Comparison of ENCODE assay signal across 8 mouse cellular contexts in the genomic region with DNA sequence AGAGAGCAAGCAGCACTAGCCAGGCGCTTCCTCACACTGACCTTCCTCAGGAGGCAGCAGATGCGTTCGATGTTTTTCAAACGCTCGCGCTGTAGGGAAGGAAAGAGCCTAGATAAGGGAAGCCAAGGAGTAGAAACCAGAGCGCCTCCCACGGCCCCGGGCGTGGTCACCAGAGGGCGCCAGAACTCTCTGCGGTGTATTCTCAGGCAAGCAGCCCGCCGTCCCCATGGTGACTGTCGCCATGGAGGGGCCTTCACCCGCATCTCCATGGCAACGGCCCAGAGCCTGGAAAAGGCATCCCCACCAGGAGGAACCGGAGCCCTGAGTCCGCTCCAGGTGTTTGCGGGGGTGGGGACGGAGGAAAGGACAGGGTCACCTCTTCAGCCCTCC. TPM values are rescaled to one million over a fixed set of nuclear protein-coding genes. Genes with fewer than 3 reads are reported as not detected.
DNase-seq lines count a peak whose midpoint lies in the region; ATAC-seq lines count a peak whose summit lies in the region.

No protein-coding gene starts in this region.

- ATAC-seq in activated CD4-positive, CD25-positive, alpha-beta regulatory T cell, adult 4 months: peak; percentile 60
- ATAC-seq in intestine, embryonic 14.5 days (replicated peaks; ENCODE audit: low FRiP score, low TSS enrichment, low read depth): peak; percentile 59

- no peak overlapping the region for H3K9ac ChIP-seq in intestine, embryonic 14.5 days (ENCODE audit: low read length)

- intact Hi-C loops in gastrocnemius, postnatal 14 days (cut with DNase I; ENCODE audit: low total_unique reads): loop anchor here (5.0 kb wide), 1 partner anchor 43 kb away; no protein-coding TSS in a partner anchor
- intact Hi-C loops in left cerebral cortex, postnatal 14 days (cut with DNase I): loop anchor here (2.0 kb wide), 1 partner anchor 45 kb away; no protein-coding TSS in a partner anchor

- H3K4me2 ChIP-seq in intestine, embryonic 14.5 days (ENCODE audit: low read length): no peak overlapping the region

- DNase-seq in embryo, embryonic 10 days (ENCODE audit: low spot score): peak; percentile 97
- peak; percentile 89 for DNase-seq in gastrocnemius, postnatal 14 days
- peak; percentile 99 for DNase-seq in intestine, embryonic 14.5 days (ENCODE audit: low spot score)
- peak; percentile 99 for DNase-seq in left cerebral cortex, postnatal 14 days (ENCODE audit: low spot score in 2 of 2)
- peak; percentile 96 for DNase-seq in mesoderm, embryonic 11.5 days (ENCODE audit: low read depth, low spot score)
- peak; percentile 97 to 98 for DNase-seq in right cerebral cortex, postnatal 36 days (ENCODE audit: low spot score in 2 of 2)
- peak; percentile 85 to 94 for DNase-seq in urinary bladder, postnatal 4 days (ENCODE audit: low spot score in 2 of 2)

- H3K4me1 ChIP-seq in intestine, embryonic 14.5 days (replicated peaks; ENCODE audit: control insufficient read depth, insufficient read depth, low read length): peaks cover 19% of the 10 kb centered on the region

- H3K27ac ChIP-seq in intestine, embryonic 14.5 days (ENCODE audit: low read depth): no peak overlapping the region

- H3K4me3 ChIP-seq in intestine, embryonic 14.5 days (ENCODE audit: low read depth, low read length): no peak overlapping the region

- H3K36me3 ChIP-seq in intestine, embryonic 14.5 days (ENCODE audit: control insufficient read depth, insufficient read depth, low read length): peaks cover 35% of the 10 kb centered on the region

- no peaks in the 10 kb centered on the region for H3K9me3 ChIP-seq in intestine, embryonic 14.5 days (ENCODE audit: control insufficient read depth, low read length)

- WGBS in intestine, embryonic 14.5 days: 0% methylated on average over 21 of the region's 21 CpGs

- no peaks in the 10 kb centered on the region for H3K27me3 ChIP-seq in intestine, embryonic 14.5 days (replicated peaks; ENCODE audit: control insufficient read depth, insufficient read depth, low read length)

RNA-seq across cellular contexts. Expression of a gene that starts 4.1 kb away (rescaled TPM):
- not detected for polyA plus RNA-seq in activated CD4-positive, CD25-positive, alpha-beta regulatory T cell, adult 4 months (2017; shearing (Covaris generic))
- total RNA-seq in gastrocnemius, postnatal 14 days (2021): under 1 TPM; 0.14 to 0.40 TPM
- polyA plus RNA-seq in intestine, embryonic 14.5 days (2014; fragmentation: Nextera tagmentation; extraction: Ambion mirVana): 22.3 and 22.9 TPM in 2 replicates
- total RNA-seq in left cerebral cortex, postnatal 14 days (2021): 100 to 1,000 TPM; 325 to 352 TPM

RNA-seq across cellular contexts. Expression of a gene that starts 5.9 kb away (rescaled TPM):
- polyA plus RNA-seq in activated CD4-positive, CD25-positive, alpha-beta regulatory T cell, adult 4 months (2017; shearing (Covaris generic)): 10 to 100 TPM; 49.2 to 51.1 TPM
- 10 to 100 TPM; 43.8 to 47.3 TPM for total RNA-seq in gastrocnemius, postnatal 14 days (2021)
- 111 and 114 TPM in 2 replicates for polyA plus RNA-seq in intestine, embryonic 14.5 days (2014; fragmentation: Nextera tagmentation; extraction: Ambion mirVana)
- 10 to 100 TPM; 24.2 to 27.5 TPM for total RNA-seq in left cerebral cortex, postnatal 14 days (2021)

RNA-seq across cellular contexts. Expression of a gene that starts 8.9 kb away (rescaled TPM):
- polyA plus RNA-seq in activated CD4-positive, CD25-positive, alpha-beta regulatory T cell, adult 4 months (2017; shearing (Covaris generic)): not detected
- under 1 TPM; 0.16 to 0.69 TPM for total RNA-seq in gastrocnemius, postnatal 14 days (2021)
- 7.1 and 8.2 TPM in 2 replicates for polyA plus RNA-seq in intestine, embryonic 14.5 days (2014; fragmentation: Nextera tagmentation; extraction: Ambion mirVana)
- 100 to 1,000 TPM; 164 to 171 TPM for total RNA-seq in left cerebral cortex, postnatal 14 days (2021)

RNA-seq across cellular contexts. Expression of a gene that starts 12.6 kb away (rescaled TPM):
- polyA plus RNA-seq in activated CD4-positive, CD25-positive, alpha-beta regulatory T cell, adult 4 months (2017; shearing (Covaris generic)): 100 to 1,000 TPM; 118 to 143 TPM
- total RNA-seq in gastrocnemius, postnatal 14 days (2021): 100 to 1,000 TPM; 113 to 119 TPM
- polyA plus RNA-seq in intestine, embryonic 14.5 days (2014; fragmentation: Nextera tagmentation; extraction: Ambion mirVana): 246 and 252 TPM in 2 replicates
- 100 to 1,000 TPM; 176 to 184 TPM for total RNA-seq in left cerebral cortex, postnatal 14 days (2021)

RNA-seq across cellular contexts. Expression of a gene that starts 24.1 kb away (rescaled TPM):
- polyA plus RNA-seq in activated CD4-positive, CD25-positive, alpha-beta regulatory T cell, adult 4 months (2017; shearing (Covaris generic)): 1 to 10 TPM; 4.6 to 6.7 TPM
- total RNA-seq in gastrocnemius, postnatal 14 days (2021): 10 to 100 TPM; 32.1 to 34.3 TPM
- 16.8 and 19.0 TPM in 2 replicates for polyA plus RNA-seq in intestine, embryonic 14.5 days (2014; fragmentation: Nextera tagmentation; extraction: Ambion mirVana)
- total RNA-seq in left cerebral cortex, postnatal 14 days (2021): 100 to 1,000 TPM; 220 to 226 TPM

Comparison
In these comparisons a context has a peak if more than half of its experiments do, and no peak if none do; other contexts are left out.
1. RNA of a gene that starts 4.1 kb away (total RNA-seq): 325 to 352 TPM in left cerebral cortex, postnatal 14 days; 0.14 to 0.40 TPM in gastrocnemius, postnatal 14 days; every median in the first group is over 100 times any median in the second.
2. RNA of a gene that starts 8.9 kb away (total RNA-seq): 164 to 171 TPM in left cerebral cortex, postnatal 14 days; 0.16 to 0.69 TPM in gastrocnemius, postnatal 14 days; every median in the first group is over 10 times any median in the second.
3. Peak in every context shown above with its lines, with median percentiles within 50 percentile points of each other: DNase-seq.